Mouse (Mus musculus): ENCODE data around the gene Cebpz.

Cebpz gene

GRCm38 (mm10) chr17:78936466-78937228, at the start of gene Cebpz, which contains the start of gene Ndufaf7:
TSS of gene Cebpz (minus strand) at chr17:78937066.
TSS of gene Ndufaf7 (plus strand) at chr17:78937136.
- peak; percentile 99 for ATAC-seq (ENCODE audit: insufficient number of reproducible peaks, low FRiP score, low TSS enrichment)

- no peak for ATAC-seq (ENCODE audit: insufficient number of reproducible peaks, low FRiP score, low TSS enrichment)
Measured at GRCm38 (mm10) chr17:78983736-78984135, 46.9 kb upstream of the Cebpz start.

- ATAC-seq (ENCODE audit: insufficient number of reproducible peaks, low FRiP score, low TSS enrichment) = no peak
Measured at GRCm38 (mm10) chr17:78983166-78983565, 46.3 kb upstream of the Cebpz start.

- ATAC-seq (ENCODE audit: insufficient number of reproducible peaks, low FRiP score, low TSS enrichment) = no peak
Measured at GRCm38 (mm10) chr17:78968500-78968899, 31.6 kb upstream of the Cebpz start.

- no peak for ATAC-seq (ENCODE audit: insufficient number of reproducible peaks, low FRiP score, low TSS enrichment)
Measured at GRCm38 (mm10) chr17:78966092-78966883, 29.4 kb upstream of the Cebpz start.

- ATAC-seq (ENCODE audit: insufficient number of reproducible peaks, low FRiP score, low TSS enrichment) = no peak
Measured at GRCm38 (mm10) chr17:78964387-78964786, 27.5 kb upstream of the Cebpz start.

GRCm38 (mm10) chr17:78959473-78959872, 22.6 kb upstream of the Cebpz start:
- no peak for ATAC-seq (ENCODE audit: insufficient number of reproducible peaks, low FRiP score, low TSS enrichment)

- ATAC-seq (ENCODE audit: insufficient number of reproducible peaks, low FRiP score, low TSS enrichment) = no peak
Measured at GRCm38 (mm10) chr17:78953240-78953639, 16.4 kb upstream of the Cebpz start.

- ATAC-seq (ENCODE audit: insufficient number of reproducible peaks, low FRiP score, low TSS enrichment) = no peak
Measured at GRCm38 (mm10) chr17:78952070-78952469, 15.2 kb upstream of the Cebpz start.

- ATAC-seq (ENCODE audit: insufficient number of reproducible peaks, low FRiP score, low TSS enrichment) = no peak
Measured at GRCm38 (mm10) chr17:78951225-78951624, 14.4 kb upstream of the Cebpz start.

- ATAC-seq (ENCODE audit: insufficient number of reproducible peaks, low FRiP score, low TSS enrichment) = no peak
Measured at GRCm38 (mm10) chr17:78942579-78942978, 5.7 kb upstream of the Cebpz start.

GRCm38 (mm10) chr17:78938927-78939326, 2.1 kb upstream of the Cebpz start:
- no peak for ATAC-seq (ENCODE audit: insufficient number of reproducible peaks, low FRiP score, low TSS enrichment)

- peak; percentile 40 for ATAC-seq (ENCODE audit: insufficient number of reproducible peaks, low FRiP score, low TSS enrichment)
Measured at GRCm38 (mm10) chr17:78937229-78937853, 475 bp upstream of the Cebpz start.

GRCm38 (mm10) chr17:78935857-78936256, 1.0 kb downstream of the Cebpz start:
- ATAC-seq (ENCODE audit: insufficient number of reproducible peaks, low FRiP score, low TSS enrichment) = no peak

GRCm38 (mm10) chr17:78917696-78918095, 19.2 kb downstream of the Cebpz start:
- ATAC-seq (ENCODE audit: insufficient number of reproducible peaks, low FRiP score, low TSS enrichment) = no peak

- no peak for ATAC-seq (ENCODE audit: insufficient number of reproducible peaks, low FRiP score, low TSS enrichment)
Measured at GRCm38 (mm10) chr17:78916899-78917298, 20.0 kb downstream of the Cebpz start.

GRCm38 (mm10) chr17:78916369-78916813, 20.5 kb downstream of the Cebpz start, which contains the start of gene Cebpzos:
TSS of gene Cebpzos (plus strand) at chr17:78916500.
- ATAC-seq (ENCODE audit: insufficient number of reproducible peaks, low FRiP score, low TSS enrichment) = peak; percentile 98

- ATAC-seq (ENCODE audit: insufficient number of reproducible peaks, low FRiP score, low TSS enrichment) = no peak
Measured at GRCm38 (mm10) chr17:78915772-78916171, 21.1 kb downstream of the Cebpz start.

- no peak for ATAC-seq (ENCODE audit: insufficient number of reproducible peaks, low FRiP score, low TSS enrichment)
Measured at GRCm38 (mm10) chr17:78913921-78914320, 22.9 kb downstream of the Cebpz start.

- ATAC-seq (ENCODE audit: insufficient number of reproducible peaks, low FRiP score, low TSS enrichment) = peak; percentile 26; the same call in 1 of the 2 replicates
Measured at GRCm38 (mm10) chr17:78912861-78913281, 24.0 kb downstream of the Cebpz start.

- ATAC-seq (ENCODE audit: insufficient number of reproducible peaks, low FRiP score, low TSS enrichment) = no peak
Measured at GRCm38 (mm10) chr17:78909374-78909773, 27.5 kb downstream of the Cebpz start.

All from cerebellum, adult (tissue).